Mouse (Mus musculus): ENCODE measurements around the gene Hdac6. TPM values are rescaled to one million over a fixed set of nuclear protein-coding genes. Genes with fewer than 3 reads are reported as not detected.
"Not testable (repeated sequence)": the region's sequence is repeated elsewhere in the genome, so short reads cannot be mapped to it uniquely, and the experiment has no call there.

Hdac6 gene
- polyA plus RNA-seq, 2 experiments from 2014 or later: 8.3 to 15.9 TPM

DNA sequence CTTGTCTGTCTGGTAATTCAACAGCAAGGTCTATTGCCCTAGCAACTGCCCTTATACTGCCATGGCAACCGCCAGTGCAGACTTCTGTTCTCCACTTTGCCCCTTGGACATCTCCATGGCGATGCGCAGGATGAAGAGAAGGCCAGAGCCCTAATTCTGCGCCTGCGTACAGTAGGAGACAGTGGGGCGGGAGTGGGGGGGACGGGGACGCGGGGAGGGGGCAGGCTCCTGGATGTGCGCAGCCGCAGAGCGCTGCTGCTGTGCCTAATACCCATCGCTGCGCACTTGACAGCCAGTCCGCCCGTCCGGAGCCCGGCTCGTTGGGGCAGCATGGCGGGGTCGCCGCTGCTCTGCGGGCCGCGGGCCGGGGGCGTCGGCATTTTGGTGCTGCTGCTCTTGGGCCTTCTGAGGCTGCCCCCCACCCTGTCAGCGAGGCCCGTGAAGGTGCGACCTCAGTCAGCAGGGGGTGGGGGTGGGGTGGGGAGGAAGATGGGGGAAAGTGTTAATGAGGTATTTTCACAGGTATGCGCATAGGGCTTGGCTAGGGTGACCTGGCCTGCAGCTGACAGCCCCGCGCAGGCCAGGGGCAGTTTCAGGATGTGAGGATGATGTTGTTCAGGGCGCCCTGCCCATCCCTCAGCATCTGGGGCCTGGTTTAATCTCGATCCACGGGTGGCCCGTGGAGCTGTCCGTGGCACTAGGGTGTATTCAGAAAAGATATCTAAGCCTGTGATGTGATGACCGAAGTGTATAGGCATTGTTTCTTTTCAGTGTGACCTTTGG lies 27.9 kb downstream of the Hdac6 start, which contains the start of gene Pcsk1n:
TSS of gene Pcsk1n (plus strand) at position 222 of the 783 bp plus-strand sequence.
- ATAC-seq: no peak

DNA sequence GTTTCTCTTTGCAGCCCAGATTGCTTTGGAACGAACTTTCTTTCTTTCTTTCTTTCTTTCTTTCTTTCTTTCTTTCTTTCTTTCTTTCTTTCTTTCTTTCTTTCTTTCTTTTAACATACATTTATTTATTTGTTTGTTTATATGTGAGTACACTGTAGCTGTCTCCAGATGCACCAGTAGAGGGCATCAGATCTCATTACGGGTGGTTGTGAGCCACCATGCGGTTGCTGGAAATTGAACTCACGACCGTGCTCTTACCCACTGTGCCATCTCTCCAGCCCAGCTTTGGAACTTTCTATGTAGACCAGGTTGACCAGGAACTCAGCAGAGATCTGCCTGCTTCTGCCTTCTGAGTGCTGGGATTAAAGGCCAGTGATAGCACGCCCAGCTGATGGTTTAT lies 29.7 kb downstream of the Hdac6 start:
- ATAC-seq: not testable (repeated sequence)

DNA sequence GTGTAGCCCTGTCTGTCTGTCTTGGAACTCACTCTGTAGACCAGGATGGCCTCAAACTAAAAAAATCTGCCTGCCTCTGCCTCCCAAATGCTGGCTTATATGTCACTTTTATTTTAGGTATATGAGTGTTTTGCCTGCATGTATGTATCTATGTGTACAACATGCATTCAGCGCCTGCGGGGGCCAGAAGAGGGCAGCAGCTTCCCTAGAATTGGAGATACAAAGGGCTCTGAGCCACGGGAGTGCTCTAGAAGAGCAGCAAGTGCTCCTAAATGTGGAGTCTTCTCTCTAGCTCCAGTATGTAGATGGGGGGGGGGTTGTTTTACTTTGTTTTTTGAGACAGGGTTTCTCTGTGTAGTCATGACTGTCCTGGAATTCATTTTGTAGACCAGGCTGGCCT lies 32.0 kb downstream of the Hdac6 start:
- peak; percentile 70 for ATAC-seq

DNA sequence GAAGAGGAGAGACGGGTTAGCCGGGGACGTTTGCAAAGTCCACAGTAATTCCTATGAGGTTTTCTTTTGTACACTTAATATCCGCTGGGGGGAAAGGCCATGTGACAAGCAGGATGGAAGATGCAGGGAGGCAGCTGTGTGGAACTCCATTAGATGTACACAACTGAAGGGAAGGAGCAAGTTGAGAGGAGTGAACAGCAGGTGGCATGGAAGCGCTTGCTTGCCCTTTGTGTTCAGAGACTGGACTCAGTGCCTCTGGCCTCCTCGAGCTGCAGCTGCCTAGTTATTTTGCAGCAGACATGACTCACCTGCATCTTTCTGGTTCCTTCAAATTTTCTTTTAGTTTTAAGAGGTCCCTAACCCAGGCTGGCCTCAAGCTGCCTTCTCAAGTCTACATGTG lies 37.2 kb downstream of the Hdac6 start:
- no peak for ATAC-seq

DNA sequence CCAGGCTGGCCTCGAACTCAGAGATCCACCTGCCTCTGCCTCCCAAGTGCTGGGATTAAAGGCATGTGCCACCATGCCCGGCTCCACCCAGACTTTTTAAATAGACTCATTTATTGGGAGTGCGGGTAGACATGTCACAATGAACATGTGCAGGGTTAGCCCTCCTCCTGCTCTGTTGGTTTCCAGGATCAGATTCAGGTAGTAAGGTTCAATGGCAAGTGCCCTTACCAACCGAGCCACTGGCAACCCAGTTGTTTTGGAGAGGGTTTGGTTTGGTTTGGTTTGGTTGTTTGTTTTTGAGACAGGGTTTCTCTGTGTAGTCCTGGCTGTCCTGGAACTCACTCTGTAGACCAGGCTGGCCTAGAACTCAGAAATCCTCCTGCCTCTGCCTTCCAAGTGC lies 38.4 kb downstream of the Hdac6 start, which contains the start of gene Gm10490:
TSS of gene Gm10490 (plus strand) at position 301 of the 400 bp plus-strand sequence.
- not testable (repeated sequence) for ATAC-seq

DNA sequence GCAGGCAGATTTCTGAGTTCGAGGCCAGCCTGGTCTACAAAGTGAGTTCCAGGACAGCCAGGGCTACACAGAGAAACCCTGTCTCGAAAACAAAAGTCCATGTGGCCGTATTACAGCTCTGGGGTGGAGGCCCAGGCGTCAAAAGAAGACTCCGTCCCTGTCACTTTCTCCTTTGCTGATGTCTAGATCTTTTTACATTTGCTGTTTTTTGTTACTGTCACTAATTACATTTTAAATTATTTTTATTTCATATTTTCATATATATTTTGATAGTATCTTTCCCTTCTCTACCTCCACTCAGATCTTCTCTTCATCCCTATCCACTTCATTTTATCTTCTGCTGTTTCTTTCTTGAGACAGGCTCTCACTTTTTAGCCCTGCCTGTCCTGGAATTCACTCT lies 40.0 kb downstream of the Hdac6 start, which contains the start of gene Gm10491:
TSS of gene Gm10491 (minus strand) at position 101 of the 400 bp plus-strand sequence.
- no peak for ATAC-seq

DNA sequence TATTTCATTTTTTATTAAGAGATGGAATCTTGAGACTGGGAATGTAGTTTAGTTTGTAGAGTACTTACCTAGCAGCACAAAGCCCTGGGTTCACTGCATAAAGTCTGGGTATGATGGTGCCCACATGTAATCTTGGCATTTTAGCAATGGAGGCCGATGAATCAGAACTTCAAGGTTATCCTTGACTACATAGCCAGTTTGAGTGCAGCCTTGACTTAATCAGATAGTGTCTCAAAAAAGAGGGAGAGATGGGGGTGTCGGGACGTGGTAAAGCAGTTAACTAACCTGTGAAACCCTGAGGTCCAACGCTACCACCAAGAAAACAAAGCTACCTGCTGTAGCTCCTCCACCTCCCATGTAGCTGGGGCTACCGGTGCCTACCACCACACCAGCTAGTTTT lies 43.2 kb downstream of the Hdac6 start:
- no peak for ATAC-seq

DNA sequence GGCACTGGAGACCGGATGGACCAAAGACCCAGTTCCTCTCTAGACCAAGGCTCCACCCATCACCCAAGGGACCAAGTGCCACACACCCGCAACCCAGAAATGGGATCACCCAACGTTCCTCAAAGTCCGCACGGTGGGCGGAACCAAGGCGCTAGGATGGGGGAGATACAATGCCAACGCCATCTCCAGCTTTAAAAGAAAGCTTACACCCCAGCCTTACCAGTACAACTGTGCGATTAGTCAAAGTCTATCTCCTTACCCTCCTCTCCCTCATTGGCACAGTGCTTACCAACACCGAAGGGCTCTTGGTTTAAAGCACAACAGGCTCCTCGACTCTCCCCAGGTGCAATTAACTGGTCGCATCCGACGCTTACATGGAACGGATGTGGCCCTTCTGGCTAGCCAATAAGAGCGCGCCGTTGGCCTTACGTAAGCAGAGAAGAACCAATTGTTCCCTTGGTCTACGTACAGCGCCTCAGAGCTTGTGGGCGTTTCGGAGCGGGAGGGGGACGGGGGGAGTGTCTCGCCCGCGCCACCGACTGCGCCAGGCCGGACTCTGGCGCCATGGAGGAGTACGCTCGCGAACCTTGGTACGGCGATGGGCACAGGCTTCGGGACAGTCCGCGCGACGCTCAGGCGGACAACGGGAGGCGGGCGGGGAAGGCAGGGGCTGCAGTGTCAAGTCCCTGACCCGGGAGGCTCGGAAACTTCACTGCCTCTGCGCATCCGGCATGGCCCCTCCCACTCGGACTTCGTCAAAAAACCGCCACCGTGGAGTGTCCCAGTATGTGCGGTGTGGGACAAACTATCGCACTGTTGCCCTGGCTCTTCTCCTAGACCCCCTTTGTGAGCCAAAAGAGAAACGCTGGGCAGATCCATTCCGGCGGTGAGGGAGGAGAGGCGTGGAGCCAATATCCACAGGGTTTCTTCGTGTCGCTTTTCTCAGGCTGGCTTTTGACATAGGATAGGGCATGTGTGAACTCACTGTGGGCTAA lies 48.5 kb downstream of the Hdac6 start, which contains the start of the genes Pqbp1 and Timm17b:
TSS of gene Pqbp1 (minus strand) at position 390 of the 995 bp plus-strand sequence.
TSS of gene Timm17b (plus strand) at position 478 of the 995 bp plus-strand sequence.
- ATAC-seq: peak; percentile 95

DNA sequence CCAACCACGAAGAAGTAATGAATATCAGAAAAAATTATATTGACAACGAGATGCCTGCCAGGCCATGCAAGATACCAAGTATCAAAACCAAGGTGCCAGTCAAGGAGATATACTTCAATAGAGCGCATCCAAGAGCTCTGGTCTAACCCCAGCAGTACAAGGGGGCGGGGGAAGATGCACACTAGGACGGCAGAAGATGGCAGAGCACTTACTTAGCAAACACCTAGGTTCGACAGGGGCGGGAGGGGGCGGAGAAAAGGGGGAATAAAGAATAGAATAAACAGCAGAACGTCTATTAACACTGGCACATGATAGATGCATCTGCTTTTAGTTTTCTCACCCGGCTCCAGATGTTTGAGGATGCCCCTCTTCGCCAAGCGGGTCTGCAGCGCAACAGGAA lies 49.5 kb downstream of the Hdac6 start:
- no peak for ATAC-seq

DNA sequence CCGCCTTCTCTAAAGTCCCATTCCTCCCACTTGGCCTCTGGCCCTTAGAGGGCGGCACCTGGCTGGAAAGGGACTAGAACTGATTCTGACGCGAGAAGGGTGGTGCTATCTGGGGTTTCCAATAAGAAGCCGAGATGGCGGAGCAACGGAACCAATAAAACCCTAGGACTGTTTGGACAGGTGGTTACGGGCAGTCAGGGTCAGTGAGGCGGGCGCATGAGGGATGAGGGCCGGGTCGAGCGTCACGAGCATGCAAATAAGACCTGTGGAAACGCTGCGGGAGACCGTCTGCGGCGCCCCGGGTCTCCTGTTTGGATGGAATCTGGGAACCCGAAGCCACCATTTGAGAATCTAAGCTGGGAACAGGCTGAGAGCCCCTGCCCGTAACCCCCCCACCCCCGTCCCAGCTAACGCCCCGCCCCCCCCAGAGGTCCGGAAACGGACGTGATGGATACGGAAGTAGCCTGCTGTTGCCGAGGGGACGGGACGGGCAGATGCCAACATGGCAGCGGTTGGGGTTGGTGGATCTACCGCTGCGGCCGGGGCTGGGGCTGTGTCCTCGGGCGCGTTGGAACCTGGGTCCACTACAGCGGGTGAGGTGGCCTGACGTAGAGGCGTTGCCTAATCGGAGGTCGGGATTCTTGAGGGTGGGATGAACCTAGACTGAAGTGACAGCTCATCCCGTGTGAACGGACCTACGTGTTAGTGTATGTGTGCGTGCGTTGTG lies 63.7 kb downstream of the Hdac6 start, which contains the start of gene Slc35a2:
TSS of gene Slc35a2 (plus strand) at position 188 of the 727 bp plus-strand sequence.
- ATAC-seq: peak; percentile 76

Other genes with a start within 250 kb of the Hdac6 start
- 10 to 100 TPM; 42.8 to 76.1 TPM for gene Wdr45, start 233.6 kb downstream of the Hdac6 start, polyA plus RNA-seq (2017; shearing (Covaris generic))
- 1 to 10 TPM in 1 of 2 experiments, not detected in 1; 1.0 TPM for gene Gm45208, start 225.6 kb downstream of the Hdac6 start, polyA plus RNA-seq (2017; shearing (Covaris generic))
- 10 to 100 TPM; 33.9 to 40.0 TPM for gene Praf2, start 219.4 kb downstream of the Hdac6 start, polyA plus RNA-seq (2017; shearing (Covaris generic))
- gene Ccdc120, start 197.0 kb downstream of the Hdac6 start, polyA plus RNA-seq (2017; shearing (Covaris generic)): under 1 TPM; 0.20 to 0.52 TPM
- 10 to 100 TPM in 1 of 2 experiments, 1 to 10 TPM in 1; 8.5 to 14.4 TPM for gene Tfe3, start 185.3 kb downstream of the Hdac6 start, polyA plus RNA-seq (2017; shearing (Covaris generic))
- 10 to 100 TPM; 58.7 to 98.2 TPM for gene Gripap1, start 158.1 kb downstream of the Hdac6 start, polyA plus RNA-seq (2017; shearing (Covaris generic))
- gene Kcnd1, start 125.6 kb downstream of the Hdac6 start, polyA plus RNA-seq (2017; shearing (Covaris generic)): under 1 TPM; 0.63 to 0.72 TPM
- gene Otud5, start 106.5 kb downstream of the Hdac6 start, polyA plus RNA-seq (2017; shearing (Covaris generic)): 10 to 100 TPM; 13.7 to 28.6 TPM
- 10 to 100 TPM; 33.6 to 41.9 TPM for gene Pim2, start 69.6 kb downstream of the Hdac6 start, polyA plus RNA-seq (2017; shearing (Covaris generic))
- gene Slc35a2, start 63.9 kb downstream of the Hdac6 start, polyA plus RNA-seq (2017; shearing (Covaris generic)): 10 to 100 TPM; 17.1 to 35.7 TPM
- 100 to 1,000 TPM; 108 to 123 TPM for gene Pqbp1, start 48.6 kb downstream of the Hdac6 start, polyA plus RNA-seq (2017; shearing (Covaris generic))
- 100 to 1,000 TPM; 107 to 109 TPM for gene Timm17b, start 48.5 kb downstream of the Hdac6 start, polyA plus RNA-seq (2017; shearing (Covaris generic))
- gene Gm10491, start 40.1 kb downstream of the Hdac6 start, polyA plus RNA-seq (2017; shearing (Covaris generic)): not detected
- gene Gm10490, start 38.3 kb downstream of the Hdac6 start, polyA plus RNA-seq (2017; shearing (Covaris generic)): not detected
- not detected for gene Pcsk1n, start 28.1 kb downstream of the Hdac6 start, polyA plus RNA-seq (2017; shearing (Covaris generic))
- not detected for gene Eras, start 19.3 kb downstream of the Hdac6 start, polyA plus RNA-seq (2017; shearing (Covaris generic))
- 10 to 100 TPM; 43.6 to 47.9 TPM for gene Gata1, start 30.2 kb upstream of the Hdac6 start, polyA plus RNA-seq (2017; shearing (Covaris generic))
- not detected for gene Glod5, start 70.6 kb upstream of the Hdac6 start, polyA plus RNA-seq (2017; shearing (Covaris generic))
- gene Suv39h1, start 126.9 kb upstream of the Hdac6 start, polyA plus RNA-seq (2017; shearing (Covaris generic)): 10 to 100 TPM; 16.0 to 31.0 TPM
- 10 to 100 TPM; 13.9 to 22.0 TPM for gene Was, start 142.6 kb upstream of the Hdac6 start, polyA plus RNA-seq (2017; shearing (Covaris generic))
- 10 to 100 TPM; 19.1 to 33.8 TPM for gene Wdr13, start 185.0 kb upstream of the Hdac6 start, polyA plus RNA-seq (2017; shearing (Covaris generic))
- 100 to 1,000 TPM; 519 to 666 TPM for gene Rbm3, start 198.0 kb upstream of the Hdac6 start, polyA plus RNA-seq (2017; shearing (Covaris generic))
- 1 to 10 TPM; 3.2 to 4.2 TPM for gene Tbc1d25, start 228.3 kb upstream of the Hdac6 start, polyA plus RNA-seq (2017; shearing (Covaris generic))
- 100 to 1,000 TPM; 131 to 160 TPM for gene Ebp, start 245.6 kb upstream of the Hdac6 start, polyA plus RNA-seq (2017; shearing (Covaris generic))

Measured in CD4-positive, CD25-positive, alpha-beta regulatory T cell, adult 4 months (primary cell).